In the genomic region with DNA sequence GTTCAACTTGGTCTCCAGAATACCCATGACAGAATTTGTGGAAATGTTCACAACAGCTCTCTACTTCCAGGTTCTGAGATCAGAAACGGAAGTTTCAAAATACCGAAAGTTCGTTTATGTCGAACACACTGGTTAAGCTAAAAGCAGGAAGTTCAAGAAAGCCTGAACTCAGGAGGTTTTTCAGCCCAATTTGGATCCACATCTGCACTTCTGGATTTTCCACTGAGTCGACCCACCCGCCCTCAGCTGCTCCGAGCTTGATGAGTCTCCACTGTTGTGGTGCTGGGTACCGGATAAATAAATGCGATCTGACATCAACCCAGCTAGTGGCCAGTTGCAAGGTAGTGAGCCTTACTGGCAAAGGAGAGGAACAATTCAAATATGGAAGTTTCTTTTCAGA, we compare ENCODE assay signal across 8 mouse cellular contexts. TPM values are rescaled to one million over a fixed set of nuclear protein-coding genes. Genes with fewer than 3 reads are reported as not detected.
DNase-seq lines count a peak whose midpoint lies in the region; ATAC-seq and TF ChIP-seq lines count a peak whose summit lies in the region.

No protein-coding gene starts in this region.

- no peak for TF ChIP-seq POLR2A in spleen, adult 2 months (IDR thresholded peaks at IDR 0.05; ENCODE audit: low read depth, low read length)

- no peak overlapping the region for H3K4me2 ChIP-seq in heart, embryonic 11.5 days
- peak overlapping the region; percentile 22 for H3K4me2 ChIP-seq in liver, embryonic 12.5 days

- TF ChIP-seq CTCF in spleen, adult 2 months (IDR thresholded peaks at IDR 0.05; ENCODE audit: extremely low read depth, insufficient read depth, insufficient read length, insufficient replicate concordance), result no peak

- H3K9ac ChIP-seq in heart, embryonic 11.5 days (ENCODE audit: low read depth, low read length), result no peak overlapping the region
- H3K9ac ChIP-seq in liver, embryonic 12.5 days, result no peak overlapping the region

- no peaks in the 10 kb centered on the region for H3K36me3 ChIP-seq in heart, embryonic 11.5 days (ENCODE audit: control insufficient read depth, insufficient read depth, low read length)
- peaks cover 5% of the 10 kb centered on the region; the same call in 1 of the 2 replicates for H3K36me3 ChIP-seq in spleen, adult 2 months (ENCODE audit: control insufficient read depth, insufficient read depth, low read length)
- no peaks in the 10 kb centered on the region for H3K36me3 ChIP-seq in liver, embryonic 12.5 days

- H3K4me3 ChIP-seq in heart, embryonic 11.5 days (ENCODE audit: low read depth, low read length), result no peak overlapping the region
- H3K4me3 ChIP-seq in spleen, adult 2 months (ENCODE audit: extremely low read depth, insufficient read depth, insufficient read length), result 0 out of 2 replicates have a peak overlapping the region, but pooled peaks have one; percentile 10
- H3K4me3 ChIP-seq in liver, embryonic 12.5 days, result no peak overlapping the region

- WGBS in heart, embryonic 11.5 days (ENCODE audit: insufficient replicate concordance), result 74% methylated on average over 9 of the region's 9 CpGs
- WGBS in spleen, adult 2 months, result 5% methylated on average over 9 of the region's 9 CpGs
- 37% methylated on average over 9 of the region's 9 CpGs for WGBS in liver, embryonic 12.5 days (ENCODE audit: insufficient replicate concordance)

- peaks cover 38% of the 10 kb centered on the region for H3K4me1 ChIP-seq in heart, embryonic 11.5 days (ENCODE audit: control insufficient read depth, insufficient read depth, low read length)
- H3K4me1 ChIP-seq in spleen, adult 2 months (ENCODE audit: control insufficient read depth, insufficient read depth, insufficient read length), result peaks cover 68% of the 10 kb centered on the region
- peaks cover 68% of the 10 kb centered on the region for H3K4me1 ChIP-seq in liver, embryonic 12.5 days

- H3K9me3 ChIP-seq in heart, embryonic 11.5 days (replicated peaks; ENCODE audit: control insufficient read depth, low read length), result no peaks in the 10 kb centered on the region
- H3K9me3 ChIP-seq in liver, embryonic 12.5 days (replicated peaks), result no peaks in the 10 kb centered on the region

- no peak for ATAC-seq in heart, embryonic 11.5 days (replicated peaks; ENCODE audit: insufficient number of reproducible peaks, low FRiP score, low TSS enrichment)
- no peak for ATAC-seq in liver, embryonic 12.5 days

- no peaks in the 10 kb centered on the region for H3K27me3 ChIP-seq in heart, embryonic 11.5 days (ENCODE audit: control insufficient read depth, insufficient read depth, low read length)
- no peaks in the 10 kb centered on the region for H3K27me3 ChIP-seq in spleen, adult 2 months (ENCODE audit: control insufficient read depth, insufficient read depth, low read length)
- peaks cover 8% of the 10 kb centered on the region; the same call in 1 of the 2 replicates for H3K27me3 ChIP-seq in liver, embryonic 12.5 days (replicated peaks)

- H3K27ac ChIP-seq in heart, embryonic 11.5 days (ENCODE audit: low read depth, low read length), result no peak overlapping the region
- peak overlapping the region; percentile 92 for H3K27ac ChIP-seq in spleen, adult 2 months (ENCODE audit: insufficient read depth, low read length)
- H3K27ac ChIP-seq in liver, embryonic 12.5 days, result peak overlapping the region; percentile 43; the same call in 1 of the 2 replicates

- peak; percentile 67 to 80 for DNase-seq in heart, adult 9 months (ENCODE audit: low spot score in 2 of 2)
- peak in 1 of 2 experiments; percentile 45 for DNase-seq in spleen, adult 2 months (ENCODE audit: low read depth in 1 of 2, low spot score in 2 of 2)
- no peak for DNase-seq in spleen, postnatal 10 days (ENCODE audit: low spot score in 2 of 2)
- peak; percentile 44 for DNase-seq in thymus, postnatal 14 days
- DNase-seq in gastrocnemius, postnatal 25 days, result no peak
- no peak for DNase-seq in cerebellum, adult 8-10 months

RNA-seq across cellular contexts. Expression of a gene that starts 26.0 kb away (rescaled TPM):
- polyA plus RNA-seq in heart, embryonic 11.5 days (2014; fragmentation: Nextera tagmentation; extraction: Ambion mirVana), result 17.1 and 18.7 TPM in 2 replicates
- polyA plus RNA-seq in spleen, adult 2 months (2012; rRNA removed), result 24.4 and 31.3 TPM in 2 replicates
- 15.3 and 16.2 TPM in 2 replicates for polyA plus RNA-seq in liver, embryonic 12.5 days (2016; fragmentation: Nextera tagmentation; extraction: Ambion mirVana)
- total RNA-seq in gastrocnemius, postnatal 25 days (2021), result 1 to 10 TPM; 7.3 to 9.4 TPM

Comparison
In these comparisons a context has a peak if more than half of its experiments do, and no peak if none do; other contexts are left out.
1. DNase-seq: peak in heart, adult 9 months (2 of 2) and thymus, postnatal 14 days (single experiment); none in spleen, postnatal 10 days (0 of 2), gastrocnemius, postnatal 25 days (single experiment) and cerebellum, adult 8-10 months (single experiment).